ENCODE assay signal across 18 mouse cellular contexts in the genomic region with DNA sequence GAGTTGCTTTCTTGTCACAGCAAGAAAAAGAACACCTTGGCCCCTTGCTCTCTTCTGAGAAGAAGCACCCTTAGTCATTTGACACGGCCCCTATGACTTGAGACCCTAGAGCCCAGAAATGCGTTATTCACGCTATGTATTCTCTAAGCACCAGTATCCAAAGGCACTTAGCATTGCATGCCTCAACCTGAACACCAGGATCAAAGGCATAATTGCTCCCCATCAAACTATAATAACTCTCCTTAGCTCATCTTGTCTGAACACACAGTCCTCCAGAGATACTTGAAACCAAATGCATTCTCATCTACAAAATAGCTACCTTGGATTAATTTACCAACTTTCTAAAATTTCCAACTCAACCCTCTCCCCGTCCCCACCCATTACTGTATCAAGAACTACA.
"Had no signal": no experiment of that assay in that cellular context is flagged by ENCODE, and none has a peak within 500 bp of the region (broad histone marks: within the 10 kb centered on the region; RNA-seq: fewer than 3 reads in every experiment).

No protein-coding gene starts in this region.

- H3K36me3 ChIP-seq: midbrain, embryonic 10.5 days; midbrain, embryonic 12.5 days; neural tube, embryonic 13.5 days; neural tube, embryonic 15.5 days had no signal

- H3K9ac ChIP-seq: lung, embryonic 14.5 days; midbrain, embryonic 12.5 days; neural tube, embryonic 13.5 days; neural tube, embryonic 15.5 days had no signal

- H3K27me3 ChIP-seq: neural tube, embryonic 13.5 days; neural tube, embryonic 15.5 days had no signal

- ATAC-seq: midbrain, embryonic 16.5 days had no signal

- H3K9me3 ChIP-seq: midbrain, embryonic 10.5 days; midbrain, embryonic 12.5 days; neural tube, embryonic 13.5 days; neural tube, embryonic 15.5 days had no signal

- H3K4me1 ChIP-seq: midbrain, embryonic 12.5 days; neural tube, embryonic 13.5 days; neural tube, embryonic 15.5 days had no signal

- H3K4me3 ChIP-seq: midbrain, embryonic 10.5 days; midbrain, embryonic 12.5 days; myocyte; neural tube, embryonic 13.5 days; neural tube, embryonic 15.5 days had no signal

- H3K27ac ChIP-seq: midbrain, embryonic 10.5 days; midbrain, embryonic 12.5 days; neural tube, embryonic 13.5 days; neural tube, embryonic 15.5 days had no signal

- DNase-seq: lung, embryonic 14.5 days; lung, postnatal 10 days; lung, postnatal 4 days; midbrain, embryonic 14.5 days; retina, postnatal 1 day; right cerebral cortex, adult 18-20 months; right cerebral cortex, postnatal 25 days; right cerebral cortex, postnatal 4 days; spleen, adult 18-20 months; thymus, adult 18-20 months; thymus, postnatal 14 days; thymus, postnatal 36 days had no signal

- H3K4me2 ChIP-seq: lung, embryonic 14.5 days; midbrain, embryonic 12.5 days; neural tube, embryonic 13.5 days; neural tube, embryonic 15.5 days had no signal
